Mouse (Mus musculus) ES-E14 (cell line): ENCODE measurements around the gene Mc1r.
A peak's percentile ranks its signal among the peaks of the same experiment; 100 is the strongest.

Experiments
- CHD2 ChIP-seq: IDR thresholded peaks from 2 replicates; pipeline ENCODE4 v1.6.1; 2014; ENCODE audit warnings: mild to moderate bottlenecking, low read depth, low read length, inconsistent platforms
- MAFK ChIP-seq: IDR thresholded peaks from 2 replicates; pipeline ENCODE4 v1.6.1; 2014; ENCODE audit warnings: mild to moderate bottlenecking, low read depth, low read length, inconsistent platforms; ENCODE audit not compliant: insufficient read depth
- ZC3H11A ChIP-seq: IDR thresholded peaks from 2 replicates; pipeline ENCODE4 v1.6.1; 2012; ENCODE audit warnings: low read depth, mild to moderate bottlenecking, inconsistent platforms, low read length, borderline replicate concordance
- ZNF384 ChIP-seq: IDR thresholded peaks from 2 replicates; pipeline ENCODE4 v1.6.1; 2012; ENCODE audit warnings: low read depth, low read length, inconsistent platforms

DNA sequence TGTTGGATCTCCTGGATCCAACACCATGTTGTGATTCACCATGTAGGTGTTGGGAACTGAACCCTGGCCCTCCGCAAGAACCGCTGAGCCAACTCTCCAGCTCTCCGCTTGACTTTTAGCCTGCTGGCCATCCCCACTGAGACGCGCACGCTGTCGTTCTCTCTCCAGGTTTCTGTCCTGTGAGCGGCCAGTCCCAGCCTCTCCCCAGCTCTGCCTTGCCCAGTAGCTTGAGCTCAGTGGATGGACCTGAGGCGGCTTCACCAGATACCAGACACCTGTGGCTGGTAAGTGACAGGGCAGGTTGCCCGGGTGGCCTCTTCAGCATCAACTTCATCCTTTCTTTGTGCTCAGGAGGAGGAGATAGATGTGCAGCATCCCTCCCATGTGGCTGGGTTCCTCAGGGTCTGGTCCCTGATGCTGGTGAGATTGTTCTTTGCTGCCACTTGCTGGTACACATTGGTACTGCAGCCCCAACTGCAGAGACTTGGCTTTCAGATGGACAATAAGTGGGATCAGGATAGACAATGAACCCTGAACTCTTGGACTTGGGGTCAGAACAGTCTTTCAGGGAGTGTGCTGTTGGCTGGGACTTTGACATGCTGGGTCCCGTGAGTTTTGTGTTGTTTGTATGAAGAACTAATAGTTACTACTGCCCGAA, 45.7 kb upstream of the Mc1r start:
- TF ChIP-seq ZC3H11A (peak; percentile 44; the same call in 1 of the 2 replicates), MAFK (no peak), CHD2 (no peak), ZNF384 (no peak)
